Mouse (Mus musculus) neural tube, embryonic 15.5 days (tissue): ENCODE data around the gene 9230104L09Rik. TPM values are rescaled to one million over a fixed set of nuclear protein-coding genes. Genes with fewer than 3 reads are reported as not detected.

Experiments
- ATAC-seq: fragments of 200-750 bp; cut with Nextera tagmentation; 2 replicates; pipeline ENCODE4 v1.8.0; 2017; ENCODE audit warnings: mild to moderate bottlenecking, moderate TSS enrichment, moderate library complexity; ENCODE audit not compliant: low FRiP score
- H3K27ac ChIP-seq: fragments of 300-500 bp; sonication (generic); replicated peaks from 2 replicates; pipeline ENCODE4 v1.5.1; 2015; ENCODE audit warnings: mild to moderate bottlenecking, inconsistent platforms
- H3K27me3 ChIP-seq: fragments of 300-500 bp; sonication (generic); replicated peaks from 2 replicates; pipeline ENCODE4 v1.6.1; 2015; ENCODE audit warnings: inconsistent platforms
- H3K36me3 ChIP-seq: fragments of 300-500 bp; sonication (generic); 2 replicates; pipeline ENCODE4 v1.6.1; 2015; ENCODE audit warnings: inconsistent platforms
- H3K4me1 ChIP-seq: fragments of 300-500 bp; sonication (generic); 2 replicates; pipeline ENCODE4 v1.6.1; 2015; ENCODE audit warnings: inconsistent platforms
- H3K4me2 ChIP-seq: fragments of 300-500 bp; sonication (generic); 2 replicates; pipeline ENCODE4 v1.6.1; 2015; ENCODE audit warnings: inconsistent platforms, mild to moderate bottlenecking, moderate library complexity
- H3K4me3 ChIP-seq: fragments of 300-500 bp; sonication (generic); replicated peaks from 2 replicates; pipeline ENCODE4 v1.5.1; 2015; ENCODE audit warnings: mild to moderate bottlenecking, inconsistent platforms
- H3K9ac ChIP-seq: fragments of 300-500 bp; sonication (generic); replicated peaks from 2 replicates; pipeline ENCODE4 v1.6.1; 2015; ENCODE audit warnings: mild to moderate bottlenecking, inconsistent platforms
- H3K9me3 ChIP-seq: fragments of 300-500 bp; sonication (generic); replicated peaks from 2 replicates; pipeline ENCODE4 v1.6.1; 2016; ENCODE audit warnings: inconsistent platforms
- WGBS: fragments of 180-500 bp; shearing (Covaris S2); methylation state at CpG from one replicate; pipeline ENCODE4 v1.1.7; 2015; ENCODE audit warnings: mixed read lengths; 5-methylcytosine and 5-hydroxymethylcytosine counted together
- polyA plus RNA-seq: library from polyadenylated mRNA; unstranded; fragments of >200 nt; fragmentation: Nextera tagmentation; extraction: Ambion mirVana; gene quantifications from 2 replicates; pipeline ENCODE4 v1.2.1, GENCODE M21; 2015

Gene 9230104L09Rik
- polyA plus RNA-seq = not detected in 2 replicates

DNA sequence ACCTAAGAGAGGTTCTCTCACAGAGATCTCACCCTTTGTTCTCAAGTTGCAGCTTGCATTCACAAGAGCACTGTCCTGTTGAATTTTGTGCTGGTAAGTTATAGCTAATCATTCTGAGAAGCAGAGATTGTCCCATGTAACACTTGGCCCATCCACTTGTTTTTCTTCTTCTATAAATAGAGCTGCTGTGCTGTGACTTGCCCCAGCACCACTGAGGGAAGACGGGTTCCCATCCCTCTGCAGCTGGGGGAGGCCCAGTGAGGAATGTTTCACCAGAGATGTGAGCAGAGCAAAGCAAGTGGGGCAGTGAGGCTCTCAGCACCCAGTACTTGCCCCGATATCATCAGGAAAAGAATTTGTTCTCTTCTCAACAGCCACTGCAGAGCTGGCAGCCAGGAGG lies at the start of gene 9230104L09Rik:
9230104L09Rik (minus strand) TSS at position 73 of the 400 bp plus-strand sequence.
- no peak within 1 kb of the TSS for H3K4me3 ChIP-seq
- no peak for ATAC-seq

DNA sequence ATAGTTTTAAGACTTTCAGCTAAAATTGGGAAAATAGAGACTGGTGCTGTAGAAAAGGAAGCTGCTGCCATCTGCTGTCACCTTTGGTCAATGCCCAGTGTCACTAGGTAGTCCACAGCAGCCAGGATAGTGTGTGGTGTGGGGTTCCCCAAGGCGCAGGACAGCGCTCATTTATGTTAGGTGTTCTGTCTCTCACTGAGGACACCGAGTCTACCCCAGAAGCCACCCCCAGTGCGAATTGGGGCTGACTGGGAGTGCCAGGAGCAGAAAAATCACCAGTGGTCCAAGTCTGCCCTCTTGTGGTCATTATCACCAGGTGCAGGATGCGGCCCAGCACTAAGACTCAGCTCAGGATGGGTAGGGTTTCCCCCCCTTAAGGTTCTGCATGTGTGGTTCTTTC lies 37.4 kb upstream of the 9230104L09Rik start:
- Histone ChIP-seq H3K4me3 (no peak overlapping the region), H3K4me1 (no peaks in the 10 kb centered on the region), H3K9ac (no peak overlapping the region), H3K27ac (no peak overlapping the region), H3K36me3 (no peaks in the 10 kb centered on the region), H3K9me3 (no peaks in the 10 kb centered on the region), H3K27me3 (no peaks in the 10 kb centered on the region), H3K4me2 (peak overlapping the region; percentile 32; the same call in 1 of the 2 replicates)
- WGBS = 17% methylated on average over 5 of the region's 5 CpGs
- ATAC-seq = peak; percentile 65; the same call in 1 of the 2 replicates

More for the DNA sequence above, at the start of gene 9230104L09Rik:
- H3K36me3 ChIP-seq = no peaks in the 10 kb centered on the region
- H3K27me3 ChIP-seq = no peaks in the 10 kb centered on the region
- WGBS = 66% methylated on average over 2 of the region's 2 CpGs
- no peak within 1 kb of the TSS for H3K9ac ChIP-seq
- H3K9me3 ChIP-seq = no peaks in the 10 kb centered on the region
- no peaks in the 10 kb centered on the region for H3K4me1 ChIP-seq
- no peak within 1 kb of the TSS for H3K27ac ChIP-seq
- no peak within 1 kb of the TSS for H3K4me2 ChIP-seq

DNA sequence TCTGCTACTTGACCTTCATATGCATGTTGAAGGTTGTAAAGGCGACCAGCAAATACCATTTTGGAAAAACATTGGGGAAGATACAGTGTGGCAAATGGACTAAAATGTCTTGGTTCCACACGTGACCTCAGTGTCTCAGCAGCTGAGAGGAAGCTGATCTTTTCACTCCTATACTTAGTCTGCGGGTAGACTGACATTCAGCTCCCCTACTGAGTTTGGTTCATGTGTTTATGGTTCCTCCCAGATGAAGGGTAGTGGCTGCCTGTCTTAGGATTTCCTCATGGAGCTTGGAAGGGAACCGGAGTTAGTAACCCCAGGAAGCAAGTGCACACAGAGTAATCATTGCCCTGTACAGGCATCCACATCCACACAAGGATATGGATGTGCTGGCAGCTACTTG lies 35.5 kb upstream of the 9230104L09Rik start:
- Histone ChIP-seq H3K4me3 (no peak overlapping the region), H3K9me3 (no peaks in the 10 kb centered on the region), H3K4me1 (no peaks in the 10 kb centered on the region), H3K36me3 (no peaks in the 10 kb centered on the region), H3K27ac (no peak overlapping the region), H3K27me3 (no peaks in the 10 kb centered on the region), H3K9ac (no peak overlapping the region), H3K4me2 (no peak overlapping the region)
- WGBS = 66% methylated on average over 4 of the region's 4 CpGs
- no peak for ATAC-seq

DNA sequence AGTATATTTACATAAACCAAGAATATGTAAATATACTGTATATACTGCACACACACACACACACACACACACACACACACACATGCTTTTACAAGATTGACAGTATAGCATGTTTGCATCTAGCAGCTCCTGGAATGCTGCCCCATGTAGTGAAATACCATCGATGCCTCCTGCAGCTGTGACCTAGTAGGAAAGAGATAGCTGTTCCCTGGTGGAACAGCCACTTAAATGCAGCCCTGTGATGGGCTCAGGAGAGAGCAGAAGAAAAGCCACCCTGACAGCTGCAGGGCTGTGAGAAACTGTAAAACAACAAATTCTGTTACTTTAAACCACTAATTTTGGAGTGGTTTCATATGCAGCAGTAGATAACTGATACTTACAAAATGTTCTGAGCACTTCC lies 31.4 kb upstream of the 9230104L09Rik start:
- H3K36me3 ChIP-seq = no peaks in the 10 kb centered on the region
- H3K4me3 ChIP-seq = no peak overlapping the region
- 87% methylated on average over 1 of the region's 1 CpGs for WGBS
- no peaks in the 10 kb centered on the region for H3K9me3 ChIP-seq
- H3K27me3 ChIP-seq = no peaks in the 10 kb centered on the region
- no peak for ATAC-seq
- H3K27ac ChIP-seq = no peak overlapping the region
- H3K4me2 ChIP-seq = no peak overlapping the region
- H3K9ac ChIP-seq = no peak overlapping the region
- no peaks in the 10 kb centered on the region for H3K4me1 ChIP-seq

DNA sequence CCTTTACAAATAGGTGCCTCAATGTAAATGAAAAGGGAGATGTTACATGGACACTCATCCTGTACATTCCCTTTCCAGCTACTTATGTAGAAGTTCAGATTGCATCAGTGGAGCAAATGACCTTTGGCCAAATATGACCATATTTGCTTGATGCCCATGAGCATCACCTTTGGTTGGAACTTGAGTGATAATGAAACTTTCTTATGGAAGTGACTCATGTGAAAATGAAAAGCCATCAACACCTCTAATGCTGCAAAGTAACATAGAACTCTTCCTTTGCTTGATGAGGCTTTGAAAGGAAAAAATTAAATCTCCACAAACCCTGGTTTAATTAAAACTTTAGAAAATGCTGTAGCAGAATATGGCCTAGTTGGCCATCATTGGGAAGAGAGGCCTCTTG lies 28.3 kb upstream of the 9230104L09Rik start:
- Histone ChIP-seq H3K4me3 (no peak overlapping the region), H3K36me3 (no peaks in the 10 kb centered on the region), H3K9ac (no peak overlapping the region), H3K9me3 (no peaks in the 10 kb centered on the region), H3K4me2 (no peak overlapping the region), H3K27me3 (no peaks in the 10 kb centered on the region), H3K27ac (no peak overlapping the region), H3K4me1 (no peaks in the 10 kb centered on the region)
- ATAC-seq = no peak

DNA sequence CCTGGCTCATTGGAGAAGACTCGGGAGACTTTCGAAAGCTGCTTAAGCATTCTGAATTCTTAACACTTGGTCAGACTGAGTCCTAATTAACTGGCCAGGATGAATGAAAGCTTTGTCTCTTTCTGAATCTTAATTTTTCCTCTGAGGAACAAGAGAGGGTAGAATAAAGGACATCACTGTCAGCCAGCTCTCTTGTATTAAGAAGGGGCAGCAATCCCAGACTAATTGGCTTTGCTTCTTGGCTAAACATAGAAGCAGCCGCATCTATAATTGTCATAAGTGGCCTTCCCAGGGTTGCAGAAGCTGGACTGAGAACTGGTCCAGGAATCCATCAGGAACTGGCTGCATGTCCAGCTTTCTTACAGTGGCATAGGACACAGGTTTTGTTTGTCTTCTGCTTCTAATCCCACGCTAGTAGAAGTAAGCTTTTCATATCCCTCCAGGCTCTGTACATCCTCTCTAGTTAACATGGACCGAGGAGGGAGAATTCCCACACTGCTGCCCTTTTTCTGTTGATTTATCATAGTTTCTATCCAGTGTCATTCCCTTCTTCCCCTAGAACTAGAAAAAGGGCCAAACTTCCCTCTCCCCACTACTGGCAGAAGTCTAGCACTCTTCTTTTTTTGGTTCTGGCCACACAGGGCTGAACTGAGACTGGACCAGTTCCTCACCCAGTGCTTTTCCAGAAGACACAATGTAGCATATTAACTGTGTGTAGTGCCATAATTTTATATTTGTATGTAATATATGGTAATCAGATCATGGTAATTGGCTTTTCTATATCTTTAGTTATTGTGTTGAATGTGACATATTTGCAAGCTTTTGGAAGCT lies 25.4 kb upstream of the 9230104L09Rik start:
- WGBS = 44% methylated on average over 5 of the region's 5 CpGs
- Histone ChIP-seq H3K9ac (no peak overlapping the region), H3K4me2 (no peak overlapping the region), H3K9me3 (no peaks in the 10 kb centered on the region), H3K27ac (peak overlapping the region; percentile 61; the same call in 1 of the 2 replicates), H3K27me3 (no peaks in the 10 kb centered on the region), H3K36me3 (no peaks in the 10 kb centered on the region), H3K4me1 (no peaks in the 10 kb centered on the region), H3K4me3 (no peak overlapping the region)
- ATAC-seq = peak; percentile 77

GRCm38 (mm10) chr2:148889331-148890010 lies 24.6 kb upstream of the 9230104L09Rik start:
- 61% methylated on average over 3 of the region's 3 CpGs for WGBS
- no peaks in the 10 kb centered on the region for H3K9me3 ChIP-seq
- no peaks in the 10 kb centered on the region for H3K27me3 ChIP-seq
- peak overlapping the region; percentile 33; the same call in 1 of the 2 replicates for H3K27ac ChIP-seq
- peak; percentile 65; the same call in 1 of the 2 replicates for ATAC-seq
- no peak overlapping the region for H3K4me2 ChIP-seq
- no peak overlapping the region for H3K4me3 ChIP-seq
- no peak overlapping the region for H3K9ac ChIP-seq
- H3K4me1 ChIP-seq = no peaks in the 10 kb centered on the region
- H3K36me3 ChIP-seq = no peaks in the 10 kb centered on the region

- Histone ChIP-seq H3K4me1 (no peaks in the 10 kb centered on the region), H3K27ac (0 out of 2 replicates have a peak overlapping the region, but pooled peaks have one; percentile 33), H3K9me3 (no peaks in the 10 kb centered on the region), H3K36me3 (no peaks in the 10 kb centered on the region), H3K9ac (no peak overlapping the region), H3K27me3 (no peaks in the 10 kb centered on the region), H3K4me2 (no peak overlapping the region), H3K4me3 (no peak overlapping the region)
- ATAC-seq = no peak
- WGBS = 89% methylated on average over 3 of the region's 3 CpGs
These were observed 24.0 kb upstream of the 9230104L09Rik start for GRCm38 (mm10) chr2:148888872-148889271.

GRCm38 (mm10) chr2:148884738-148885137 lies 19.9 kb upstream of the 9230104L09Rik start:
- Histone ChIP-seq H3K9me3 (no peaks in the 10 kb centered on the region), H3K36me3 (no peaks in the 10 kb centered on the region), H3K4me2 (no peak overlapping the region), H3K4me1 (no peaks in the 10 kb centered on the region), H3K27me3 (no peaks in the 10 kb centered on the region), H3K4me3 (no peak overlapping the region), H3K9ac (no peak overlapping the region), H3K27ac (no peak overlapping the region)
- ATAC-seq = no peak

- peaks cover 8% of the 10 kb centered on the region for H3K4me1 ChIP-seq
- WGBS = 65% methylated on average over 1 of the region's 1 CpGs
- no peaks in the 10 kb centered on the region for H3K36me3 ChIP-seq
- no peak overlapping the region for H3K4me2 ChIP-seq
- no peak overlapping the region for H3K27ac ChIP-seq
- no peak overlapping the region for H3K4me3 ChIP-seq
- no peak for ATAC-seq
- H3K9me3 ChIP-seq = no peaks in the 10 kb centered on the region
- H3K9ac ChIP-seq = no peak overlapping the region
- H3K27me3 ChIP-seq = no peaks in the 10 kb centered on the region
These were observed 14.4 kb upstream of the 9230104L09Rik start for GRCm38 (mm10) chr2:148879199-148879598.

- ATAC-seq = no peak
- WGBS = 20% methylated on average over 2 of the region's 2 CpGs
- H3K27ac ChIP-seq = no peak overlapping the region
- peaks cover 13% of the 10 kb centered on the region for H3K4me1 ChIP-seq
- H3K36me3 ChIP-seq = no peaks in the 10 kb centered on the region
- H3K4me2 ChIP-seq = no peak overlapping the region
- no peaks in the 10 kb centered on the region for H3K9me3 ChIP-seq
- H3K27me3 ChIP-seq = no peaks in the 10 kb centered on the region
- H3K4me3 ChIP-seq = no peak overlapping the region
- H3K9ac ChIP-seq = no peak overlapping the region
These were observed 13.8 kb upstream of the 9230104L09Rik start for GRCm38 (mm10) chr2:148878641-148879130.
